Mouse (Mus musculus): Measurements from ENCODE around the gene Nkx2-2. TPM values are rescaled to one million over a fixed set of nuclear protein-coding genes. Genes with fewer than 3 reads are reported as not detected.
A peak's percentile ranks its signal among the peaks of the same experiment; 100 is the strongest.
"Not testable (repeated sequence)": the region's sequence is repeated elsewhere in the genome, so short reads cannot be mapped to it uniquely, and the experiment has no call there.

Gene Nkx2-2
- polyA plus RNA-seq, 1 experiment from 2014 or later = not detected

DNA sequence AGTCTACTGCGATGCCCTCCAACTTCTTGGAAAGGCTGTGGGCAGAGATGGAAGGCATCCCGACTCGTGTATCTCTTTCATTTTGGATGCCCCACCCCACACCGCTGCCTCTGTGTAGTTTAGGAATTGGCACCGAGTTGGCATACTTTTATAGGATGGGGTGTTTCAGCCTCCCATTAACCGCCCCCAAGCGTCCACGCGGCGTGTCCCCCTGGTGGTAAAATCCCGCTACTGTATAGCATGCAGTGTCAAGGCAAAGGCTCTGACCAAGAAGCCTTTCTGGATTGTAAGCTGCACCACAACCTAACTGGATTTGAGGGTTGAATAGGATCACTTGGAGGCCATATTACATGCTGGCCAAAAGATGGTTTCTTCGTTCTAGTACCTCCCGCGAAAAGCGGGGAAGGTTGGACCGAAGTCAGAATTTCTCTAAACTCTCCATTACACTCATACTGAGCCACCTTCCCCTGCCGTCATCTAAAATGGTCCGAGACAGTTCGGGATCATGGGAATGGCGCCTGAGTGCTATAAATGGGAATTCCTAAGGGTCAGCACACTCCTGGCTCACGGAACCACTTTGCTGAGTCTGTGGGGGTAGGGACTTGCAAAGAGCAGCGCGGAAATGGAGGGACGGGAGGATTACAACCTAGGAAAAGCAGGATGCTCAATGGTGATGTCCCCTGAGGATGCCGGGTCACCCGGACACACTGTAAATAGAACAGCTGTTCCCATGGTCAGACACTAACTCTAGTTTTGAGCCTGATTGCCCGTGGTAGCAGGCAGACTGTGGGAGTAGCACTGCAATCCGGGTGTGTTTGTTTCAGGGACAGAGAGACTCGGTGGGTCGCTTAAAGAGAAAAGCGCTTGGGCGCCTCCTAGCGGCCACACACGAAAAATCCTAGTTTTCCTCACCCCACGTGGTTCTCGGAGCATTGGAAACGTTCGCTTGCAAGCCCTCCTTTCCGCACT is 15.7 kb downstream of the Nkx2-2 start:
- no peaks in the 10 kb centered on the region for H3K9me3 ChIP-seq
- no peak for ATAC-seq (ENCODE audit: extremely low read depth, insufficient number of reproducible peaks, low FRiP score, low TSS enrichment)
- H3K4me1 ChIP-seq = peaks cover 9% of the 10 kb centered on the region
- no peaks in the 10 kb centered on the region for H3K36me3 ChIP-seq
- peak overlapping the region; percentile 61 for H3K9ac ChIP-seq
- no peak overlapping the region for H3K27ac ChIP-seq (replicated peaks)
- WGBS = 1% methylated on average over 39 of the region's 39 CpGs
- peaks cover 94% of the 10 kb centered on the region for H3K27me3 ChIP-seq (replicated peaks)
- peak overlapping the region; percentile 49 for H3K4me3 ChIP-seq
- peak overlapping the region; percentile 76 for H3K4me2 ChIP-seq

- H3K9ac ChIP-seq = 0 out of 2 replicates have a peak overlapping the region, but pooled peaks have one; percentile 21
- 7% methylated on average over 10 of the region's 10 CpGs for WGBS
- H3K4me3 ChIP-seq = peak overlapping the region; percentile 49
- no peak overlapping the region for H3K27ac ChIP-seq (replicated peaks)
- H3K4me2 ChIP-seq = peak overlapping the region; percentile 76
- peaks cover 93% of the 10 kb centered on the region for H3K27me3 ChIP-seq (replicated peaks)
- ATAC-seq (ENCODE audit: extremely low read depth, insufficient number of reproducible peaks, low FRiP score, low TSS enrichment) = no peak
- no peaks in the 10 kb centered on the region for H3K36me3 ChIP-seq
- H3K4me1 ChIP-seq = peaks cover 9% of the 10 kb centered on the region
- H3K9me3 ChIP-seq = no peaks in the 10 kb centered on the region
Measured at GRCm38 (mm10) chr2:147177672-147178071, 16.4 kb downstream of the Nkx2-2 start.

DNA sequence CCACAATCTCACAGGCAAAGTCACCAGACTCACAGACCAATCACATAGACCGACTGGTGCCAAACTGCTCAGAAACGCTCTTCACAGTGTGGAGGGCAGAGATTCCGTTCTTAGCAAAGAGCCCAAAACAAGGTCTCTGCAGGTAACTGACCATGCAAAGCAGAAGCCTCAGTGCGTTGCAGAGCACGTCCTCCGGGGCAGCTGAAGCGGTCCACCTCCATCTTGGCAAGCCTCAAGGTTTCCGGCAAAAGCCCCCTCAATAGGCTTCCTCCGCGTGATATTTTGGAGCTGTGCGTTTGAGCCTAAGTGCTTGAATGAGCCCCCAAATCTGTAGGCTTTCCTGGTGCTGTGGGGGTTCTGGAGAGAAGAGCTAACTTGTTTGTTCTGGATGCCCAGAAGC is 18.7 kb downstream of the Nkx2-2 start:
- Histone ChIP-seq H3K4me2 (no peak overlapping the region), H3K9ac (no peak overlapping the region), H3K4me1 (peaks cover 9% of the 10 kb centered on the region), H3K9me3 (no peaks in the 10 kb centered on the region), H3K36me3 (no peaks in the 10 kb centered on the region), H3K4me3 (no peak overlapping the region), H3K27me3 (replicated peaks) (peaks cover 71% of the 10 kb centered on the region), H3K27ac (replicated peaks) (no peak overlapping the region)
- no peak for ATAC-seq (ENCODE audit: extremely low read depth, insufficient number of reproducible peaks, low FRiP score, low TSS enrichment)
- 70% methylated on average over 11 of the region's 11 CpGs for WGBS

DNA sequence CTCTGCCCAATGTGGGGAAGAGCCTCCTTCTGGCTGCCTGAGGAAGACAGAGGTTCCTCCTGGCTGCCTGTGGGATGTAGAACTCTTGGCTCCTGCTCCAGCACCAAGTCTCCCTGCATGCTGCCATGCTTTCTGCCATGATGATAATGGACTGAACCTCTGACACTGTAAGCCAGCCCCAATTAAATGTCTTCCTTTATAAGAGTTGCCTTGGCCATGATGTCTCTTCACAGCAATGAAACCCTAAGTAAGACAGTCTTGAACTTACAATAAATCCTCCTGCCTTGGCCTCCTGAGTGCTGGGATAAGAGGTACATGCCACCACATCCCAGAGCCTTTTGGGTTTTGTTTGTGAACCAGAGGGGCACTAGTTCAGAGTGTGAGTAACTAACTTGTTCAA is 20.3 kb downstream of the Nkx2-2 start:
- peaks cover 57% of the 10 kb centered on the region for H3K27me3 ChIP-seq (replicated peaks)
- H3K4me2 ChIP-seq = no peak overlapping the region
- ATAC-seq (ENCODE audit: extremely low read depth, insufficient number of reproducible peaks, low FRiP score, low TSS enrichment) = no peak
- no peak overlapping the region for H3K4me3 ChIP-seq
- no peaks in the 10 kb centered on the region for H3K9me3 ChIP-seq
- peaks cover 9% of the 10 kb centered on the region for H3K4me1 ChIP-seq
- no peaks in the 10 kb centered on the region for H3K36me3 ChIP-seq
- H3K27ac ChIP-seq (replicated peaks) = no peak overlapping the region
- H3K9ac ChIP-seq = no peak overlapping the region

DNA sequence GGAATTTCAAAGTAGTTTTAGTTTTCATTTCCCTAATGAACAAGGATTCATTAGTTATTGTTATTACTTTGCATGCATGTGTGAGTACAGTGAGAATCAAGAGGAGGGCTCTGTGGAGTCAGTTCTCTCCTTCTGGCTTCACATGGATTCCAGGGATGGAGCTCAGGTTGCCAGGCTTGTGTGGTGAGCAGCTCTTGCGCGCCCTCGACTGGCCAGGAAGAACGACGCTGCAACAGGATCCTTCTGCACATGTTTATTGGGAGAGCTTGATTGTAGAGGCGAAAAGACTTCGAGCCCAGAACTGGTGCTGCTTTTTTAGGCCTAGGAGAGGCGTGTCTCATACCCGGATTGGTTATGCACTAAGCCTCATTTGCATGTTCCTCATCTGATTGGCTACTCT is 23.5 kb downstream of the Nkx2-2 start:
- peaks cover 31% of the 10 kb centered on the region for H3K27me3 ChIP-seq (replicated peaks)
- not testable (repeated sequence) for H3K36me3 ChIP-seq; ATAC-seq (ENCODE audit: extremely low read depth, insufficient number of reproducible peaks, low FRiP score, low TSS enrichment); H3K4me1 ChIP-seq; H3K27ac ChIP-seq (replicated peaks); H3K4me3 ChIP-seq; H3K9me3 ChIP-seq; H3K9ac ChIP-seq; H3K4me2 ChIP-seq
- 84% methylated on average over 9 of the region's 9 CpGs for WGBS

GRCm38 (mm10) chr2:147165863-147166262 is 28.2 kb downstream of the Nkx2-2 start:
- Histone ChIP-seq H3K4me3 (no peak overlapping the region), H3K9me3 (no peaks in the 10 kb centered on the region), H3K36me3 (no peaks in the 10 kb centered on the region), H3K4me1 (no peaks in the 10 kb centered on the region), H3K9ac (no peak overlapping the region), H3K27me3 (replicated peaks) (peaks cover 2% of the 10 kb centered on the region; the same call in 1 of the 2 replicates), H3K4me2 (no peak overlapping the region), H3K27ac (replicated peaks) (no peak overlapping the region)
- WGBS = 82% methylated on average over 1 of the region's 1 CpGs
- no peak for ATAC-seq (ENCODE audit: extremely low read depth, insufficient number of reproducible peaks, low FRiP score, low TSS enrichment)

- peaks cover 2% of the 10 kb centered on the region; the same call in 1 of the 2 replicates for H3K27me3 ChIP-seq (replicated peaks)
- 64% methylated on average over 3 of the region's 3 CpGs for WGBS
- H3K4me2 ChIP-seq = no peak overlapping the region
- H3K9ac ChIP-seq = no peak overlapping the region
- no peak overlapping the region for H3K27ac ChIP-seq (replicated peaks)
- H3K9me3 ChIP-seq = no peaks in the 10 kb centered on the region
- no peaks in the 10 kb centered on the region for H3K36me3 ChIP-seq
- ATAC-seq (ENCODE audit: extremely low read depth, insufficient number of reproducible peaks, low FRiP score, low TSS enrichment) = no peak
- H3K4me1 ChIP-seq = no peaks in the 10 kb centered on the region
- no peak overlapping the region for H3K4me3 ChIP-seq
Measured at GRCm38 (mm10) chr2:147165376-147165775, 28.7 kb downstream of the Nkx2-2 start.

DNA sequence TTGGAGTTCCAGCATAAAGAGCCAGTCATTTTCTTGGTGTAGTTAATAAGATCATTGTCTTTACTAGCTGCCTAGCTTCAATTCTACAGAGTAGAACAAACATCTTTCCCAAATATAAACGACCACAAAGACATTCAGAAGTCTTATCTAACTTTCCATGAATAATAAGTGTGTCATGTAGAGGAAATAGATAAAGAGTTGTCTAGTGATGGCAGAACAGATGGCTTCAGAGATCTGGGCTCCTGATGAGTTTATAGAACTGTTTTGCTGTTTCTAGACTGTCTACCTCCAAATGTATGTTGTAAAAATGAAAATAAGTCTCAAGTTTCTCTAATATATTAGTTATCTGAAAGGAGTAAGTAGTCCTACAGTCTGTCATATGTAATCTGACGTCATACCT is 41.5 kb downstream of the Nkx2-2 start:
- no peak for ATAC-seq (ENCODE audit: extremely low read depth, insufficient number of reproducible peaks, low FRiP score, low TSS enrichment)
- Histone ChIP-seq H3K4me3 (no peak overlapping the region), H3K4me2 (no peak overlapping the region), H3K27ac (replicated peaks) (no peak overlapping the region), H3K27me3 (replicated peaks) (no peaks in the 10 kb centered on the region), H3K4me1 (no peaks in the 10 kb centered on the region), H3K9me3 (no peaks in the 10 kb centered on the region), H3K36me3 (no peaks in the 10 kb centered on the region), H3K9ac (no peak overlapping the region)
- 40% methylated on average over 2 of the region's 2 CpGs for WGBS

Other genes with a start within 250 kb of the Nkx2-2 start
- 48.0 and 50.6 TPM in 2 replicates for gene Xrn2, start 181.2 kb downstream of the Nkx2-2 start, polyA plus RNA-seq (2015; fragmentation: Nextera tagmentation; extraction: Ambion mirVana)
- not detected in 2 replicates for gene Nkx2-4, start 108.8 kb downstream of the Nkx2-2 start, polyA plus RNA-seq (2015; fragmentation: Nextera tagmentation; extraction: Ambion mirVana)
- gene Pax1, start 167.7 kb upstream of the Nkx2-2 start, polyA plus RNA-seq (2015; fragmentation: Nextera tagmentation; extraction: Ambion mirVana) = 0.09 and 1.4 TPM in 2 replicates

Measured in heart, embryonic 13.5 days (tissue).